Mouse (Mus musculus): Measurements from ENCODE around the gene Diaph3.

DNA sequence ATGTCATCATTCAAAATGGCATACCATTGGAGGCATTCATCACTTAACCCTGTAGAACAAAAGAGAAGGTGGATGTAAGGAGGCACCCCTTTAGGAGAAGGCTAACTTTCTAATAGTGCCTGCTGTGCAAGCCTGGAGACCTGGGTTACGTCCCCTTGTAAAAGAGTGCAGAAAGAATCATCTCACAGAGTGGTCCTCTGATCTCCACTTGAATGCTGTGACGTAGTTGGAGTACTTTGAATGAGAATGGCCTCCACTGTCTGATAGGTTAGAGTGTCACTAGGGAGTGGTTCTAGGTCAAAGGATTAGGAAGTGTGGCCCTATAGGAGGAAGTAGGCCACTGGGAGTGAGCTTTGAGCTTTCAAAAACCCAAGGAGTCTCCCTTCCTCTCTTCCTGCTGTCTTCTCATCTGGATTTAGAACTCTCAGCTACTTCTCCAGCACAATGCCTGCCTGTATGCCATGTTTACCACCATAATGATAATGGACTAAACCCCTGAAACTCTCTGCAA lies 66.0 kb downstream of the Diaph3 start:
- TF ChIP-seq CTCF (IDR thresholded peaks at IDR 0.05; ENCODE audit: insufficient read depth, low read length): no peak
- TF ChIP-seq POLR2A (IDR thresholded peaks at IDR 0.05; ENCODE audit: borderline replicate concordance, extremely low read depth, low read depth, low read length): no peak

All from lung, adult 2 months (tissue).